Mouse (Mus musculus): Measurements from ENCODE around the gene Gm527. TPM values are rescaled to one million over a fixed set of nuclear protein-coding genes. Genes with fewer than 3 reads are reported as not detected.
A peak's percentile ranks its signal among the peaks of the same experiment; 100 is the strongest.

The Gm527 gene
- 2.7 and 3.4 TPM in 2 replicates for polyA plus RNA-seq (2016; fragmentation: Nextera tagmentation; extraction: Ambion mirVana)

GRCm38 (mm10) chr12:64917578-64918471 is at the start of gene Gm527:
Gene Gm527, plus strand, starts transcription at chr12:64917906.
- peak; percentile 100 for ATAC-seq (ENCODE audit: low FRiP score)
- H3K27me3 ChIP-seq, result peaks cover 6% of the 10 kb centered on the region; the same call in 1 of the 2 replicates
- under 1% methylated on average over 53 of the region's 93 CpGs for WGBS
- peak within 1 kb of the TSS; percentile 85 for H3K9ac ChIP-seq
- H3K27ac ChIP-seq, result peak within 1 kb of the TSS; percentile 78
- H3K4me2 ChIP-seq, result peak within 1 kb of the TSS; percentile 82
- no peaks in the 10 kb centered on the region for H3K9me3 ChIP-seq
- no peaks in the 10 kb centered on the region for H3K36me3 ChIP-seq (replicated peaks)
- no peaks in the 10 kb centered on the region; the same call in 1 of the 2 replicates for H3K4me1 ChIP-seq
- H3K4me3 ChIP-seq (replicated peaks), result peak within 1 kb of the TSS; percentile 84

DNA sequence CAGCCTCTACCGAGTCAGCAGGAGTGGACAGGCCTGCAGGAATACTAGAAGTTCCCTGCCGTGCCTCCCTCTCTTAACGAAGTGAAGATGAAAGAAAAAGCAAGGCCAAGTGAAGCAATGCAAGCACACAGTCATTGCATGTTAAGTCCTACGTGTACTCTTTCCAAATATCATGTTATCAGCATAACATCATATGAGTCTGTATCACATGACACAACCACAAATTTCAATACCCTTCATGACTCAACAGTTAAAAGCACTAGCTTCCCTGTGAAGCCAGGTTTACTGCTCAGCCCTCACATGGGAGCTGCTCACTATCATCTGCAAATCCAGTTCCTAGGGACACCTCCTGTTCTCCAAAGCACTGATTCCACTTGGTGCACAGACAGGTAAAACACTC is 46.6 kb upstream of the Gm527 start:
- no peaks in the 10 kb centered on the region for H3K4me1 ChIP-seq
- ATAC-seq (ENCODE audit: low FRiP score), result no peak
- no peaks in the 10 kb centered on the region for H3K27me3 ChIP-seq
- no peaks in the 10 kb centered on the region for H3K9me3 ChIP-seq
- no peak overlapping the region for H3K27ac ChIP-seq
- no peaks in the 10 kb centered on the region for H3K36me3 ChIP-seq (replicated peaks)
- no peak overlapping the region for H3K9ac ChIP-seq
- H3K4me2 ChIP-seq, result no peak overlapping the region
- no peak overlapping the region for H3K4me3 ChIP-seq (replicated peaks)
- whole genome bisulfite sequencing, result 53% methylated on average over 4 of the region's 4 CpGs

GRCm38 (mm10) chr12:64897060-64897730 is 20.5 kb upstream of the Gm527 start:
- H3K4me2 ChIP-seq, result no peak overlapping the region
- no peaks in the 10 kb centered on the region for H3K9me3 ChIP-seq
- no peaks in the 10 kb centered on the region for H3K36me3 ChIP-seq (replicated peaks)
- no peak for ATAC-seq (ENCODE audit: low FRiP score)
- H3K27ac ChIP-seq, result no peak overlapping the region
- H3K4me1 ChIP-seq, result no peaks in the 10 kb centered on the region
- no peak overlapping the region for H3K4me3 ChIP-seq (replicated peaks)
- H3K27me3 ChIP-seq, result no peaks in the 10 kb centered on the region
- 46% methylated on average over 4 of the region's 4 CpGs for WGBS
- H3K9ac ChIP-seq, result no peak overlapping the region

DNA sequence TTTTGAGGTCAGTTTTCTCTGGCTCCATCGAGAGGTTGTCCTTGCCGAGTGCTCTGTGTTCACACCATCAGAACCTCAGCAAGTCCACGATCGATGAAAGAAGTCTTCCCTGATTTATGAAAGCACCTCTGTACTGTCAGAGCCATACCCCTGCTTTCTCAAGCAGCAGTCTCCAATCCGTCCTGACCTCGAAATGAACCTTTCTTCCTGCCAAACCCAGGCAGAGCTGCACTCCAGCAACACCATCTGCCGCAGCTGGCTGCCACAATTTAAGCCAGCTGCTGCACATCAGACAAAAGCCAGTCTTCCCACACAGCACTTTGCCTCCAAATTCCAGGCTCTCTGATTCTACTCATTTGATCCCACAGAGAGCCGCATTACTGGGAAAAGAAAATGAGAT is 15.2 kb upstream of the Gm527 start:
- no peak overlapping the region for H3K4me2 ChIP-seq

DNA sequence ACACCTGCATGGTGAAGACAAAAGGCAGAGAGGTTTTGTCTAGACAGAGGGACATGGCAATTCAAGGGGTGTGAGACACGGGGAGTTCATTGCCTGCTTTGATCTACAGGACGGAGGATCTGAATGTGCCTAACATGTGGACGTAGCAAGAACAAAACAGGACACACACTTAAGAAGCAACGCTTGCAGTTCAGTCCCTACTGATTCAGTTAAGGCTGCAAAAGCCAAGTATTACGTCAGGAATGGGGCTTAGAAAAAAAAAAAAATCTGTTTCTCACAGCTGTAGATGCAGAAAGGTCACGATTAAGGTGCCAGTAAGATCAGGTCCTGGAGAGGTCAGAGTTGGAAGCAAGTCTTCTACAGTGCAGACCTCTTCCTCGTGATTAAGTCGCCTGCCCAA is 14.5 kb upstream of the Gm527 start:
- no peak for ATAC-seq (ENCODE audit: low FRiP score)

More for the DNA sequence above, 15.2 kb upstream of the Gm527 start:
- no peak overlapping the region for H3K4me3 ChIP-seq (replicated peaks)
- peaks cover 5% of the 10 kb centered on the region; the same call in 1 of the 2 replicates for H3K4me1 ChIP-seq
- H3K36me3 ChIP-seq (replicated peaks), result no peaks in the 10 kb centered on the region
- no peaks in the 10 kb centered on the region for H3K9me3 ChIP-seq
- H3K27ac ChIP-seq, result no peak overlapping the region
- no peak overlapping the region for H3K9ac ChIP-seq
- no peaks in the 10 kb centered on the region for H3K27me3 ChIP-seq
- 48% methylated on average over 8 of the region's 8 CpGs for WGBS
- ATAC-seq (ENCODE audit: low FRiP score), result no peak

GRCm38 (mm10) chr12:64912996-64913395 is 4.7 kb upstream of the Gm527 start:
- H3K27me3 ChIP-seq, result peaks cover 6% of the 10 kb centered on the region; the same call in 1 of the 2 replicates
- no peaks in the 10 kb centered on the region for H3K9me3 ChIP-seq
- 69% methylated on average over 6 of the region's 6 CpGs for WGBS
- no peak overlapping the region for H3K4me3 ChIP-seq (replicated peaks)
- ATAC-seq (ENCODE audit: low FRiP score), result no peak
- no peak overlapping the region for H3K4me2 ChIP-seq
- H3K27ac ChIP-seq, result no peak overlapping the region
- no peaks in the 10 kb centered on the region for H3K4me1 ChIP-seq
- H3K36me3 ChIP-seq (replicated peaks), result no peaks in the 10 kb centered on the region
- H3K9ac ChIP-seq, result no peak overlapping the region

More for the DNA sequence above, 14.5 kb upstream of the Gm527 start:
- Histone ChIP-seq H3K9me3 (no peaks in the 10 kb centered on the region), H3K27ac (no peak overlapping the region), H3K4me1 (peaks cover 5% of the 10 kb centered on the region; the same call in 1 of the 2 replicates), H3K9ac (no peak overlapping the region), H3K4me3 (replicated peaks) (no peak overlapping the region), H3K4me2 (no peak overlapping the region), H3K27me3 (no peaks in the 10 kb centered on the region), H3K36me3 (replicated peaks) (no peaks in the 10 kb centered on the region)
- 70% methylated on average over 8 of the region's 8 CpGs for WGBS

- no peak for ATAC-seq (ENCODE audit: low FRiP score)
- H3K27ac ChIP-seq, result no peak overlapping the region
- H3K36me3 ChIP-seq (replicated peaks), result no peaks in the 10 kb centered on the region
- no peak overlapping the region for H3K4me2 ChIP-seq
- peaks cover 6% of the 10 kb centered on the region; the same call in 1 of the 2 replicates for H3K27me3 ChIP-seq
- H3K9me3 ChIP-seq, result no peaks in the 10 kb centered on the region
- no peak overlapping the region for H3K9ac ChIP-seq
- H3K4me3 ChIP-seq (replicated peaks), result no peak overlapping the region
- H3K4me1 ChIP-seq, result no peaks in the 10 kb centered on the region; the same call in 1 of the 2 replicates
These were observed 971 bp upstream of the Gm527 start for GRCm38 (mm10) chr12:64916735-64917134.

DNA sequence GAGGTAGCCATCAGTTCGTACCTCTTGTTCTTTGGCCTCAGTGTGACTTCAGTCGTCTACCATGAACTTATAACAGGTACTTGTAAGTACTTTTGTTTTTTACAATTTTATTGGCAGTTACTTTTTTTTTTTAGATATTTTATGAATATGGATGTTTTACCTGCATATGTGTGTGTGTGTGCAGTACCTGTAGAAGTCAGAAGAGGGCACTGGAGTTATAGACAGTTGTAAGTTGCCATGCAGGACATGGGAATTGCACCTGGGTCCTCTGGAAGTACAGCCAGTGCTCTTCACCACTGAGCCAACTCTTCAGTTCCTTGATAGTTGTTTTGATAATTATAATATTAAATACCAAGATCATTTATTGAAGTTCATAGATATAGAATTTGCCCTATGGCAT is 19.8 kb downstream of the Gm527 start:
- 90% methylated on average over 2 of the region's 2 CpGs for WGBS
- 0 out of 2 replicates have a peak, but pooled peaks cover 2% of the 10 kb centered on the region for H3K36me3 ChIP-seq (replicated peaks)
- H3K27ac ChIP-seq, result no peak overlapping the region
- no peaks in the 10 kb centered on the region for H3K9me3 ChIP-seq
- ATAC-seq (ENCODE audit: low FRiP score), result no peak
- H3K9ac ChIP-seq, result no peak overlapping the region
- no peaks in the 10 kb centered on the region for H3K4me1 ChIP-seq
- H3K4me3 ChIP-seq (replicated peaks), result no peak overlapping the region
- no peak overlapping the region for H3K4me2 ChIP-seq
- no peaks in the 10 kb centered on the region for H3K27me3 ChIP-seq

- Histone ChIP-seq H3K4me3 (replicated peaks) (peak overlapping the region; percentile 90), H3K9me3 (no peaks in the 10 kb centered on the region), H3K9ac (peak overlapping the region; percentile 57), H3K27me3 (no peaks in the 10 kb centered on the region), H3K4me2 (peak overlapping the region; percentile 82), H3K4me1 (peaks cover 32% of the 10 kb centered on the region), H3K36me3 (replicated peaks) (no peaks in the 10 kb centered on the region), H3K27ac (no peak overlapping the region)
- 25% methylated on average over 4 of the region's 4 CpGs for WGBS
- ATAC-seq (ENCODE audit: low FRiP score), result no peak
These were observed 46.9 kb downstream of the Gm527 start for GRCm38 (mm10) chr12:64964560-64964959.

DNA sequence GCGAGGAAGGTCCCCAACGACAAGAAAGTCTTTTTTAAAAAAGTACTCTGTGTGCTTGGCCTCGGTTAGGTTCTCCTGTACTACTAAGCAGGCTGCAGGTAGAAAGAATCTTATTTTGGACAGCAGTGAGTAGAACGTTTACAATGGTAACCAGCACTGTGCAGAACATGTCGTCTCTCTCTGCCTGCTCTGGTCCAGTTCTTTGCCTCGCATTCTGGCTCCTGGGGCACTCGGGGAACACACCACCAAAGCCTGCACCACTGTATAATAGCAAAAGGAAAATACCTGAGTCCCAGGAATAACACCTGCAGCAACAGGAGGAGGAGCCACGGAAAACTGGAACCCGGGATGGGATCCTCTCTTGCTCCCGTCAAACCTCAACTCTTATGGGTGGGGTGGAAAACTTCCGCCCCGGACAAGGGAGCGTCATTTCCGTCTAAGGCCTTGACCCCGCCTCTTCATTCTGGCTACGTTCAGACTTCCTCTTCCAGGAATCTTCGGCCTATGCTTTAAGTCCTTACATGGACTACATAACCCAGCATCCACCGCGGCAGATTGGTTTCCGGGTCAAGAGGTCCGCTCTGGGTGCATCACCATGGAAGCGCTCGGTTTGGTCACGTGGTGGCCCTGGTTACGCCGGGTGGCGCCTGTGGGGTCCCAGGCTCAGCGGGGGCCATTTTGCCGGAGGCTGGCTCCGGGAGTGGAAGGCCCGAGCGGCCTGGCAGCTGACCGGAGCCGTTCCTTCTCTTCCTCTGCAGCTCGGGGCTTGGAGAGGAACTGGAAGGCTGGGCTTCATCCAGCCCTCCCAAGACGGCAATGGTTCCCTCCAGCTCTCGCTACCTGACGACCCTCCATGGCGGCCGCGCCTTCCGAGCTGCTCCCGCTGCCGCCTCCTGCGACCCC is 47.7 kb downstream of the Gm527 start, which contains the start of the genes Klhl28 and Togaram1:
TSS of gene Klhl28 (minus strand) at position 411 of the 903 bp plus-strand sequence.
TSS of gene Togaram1 (plus strand) at position 681 of the 903 bp plus-strand sequence.
- WGBS, result under 1% methylated on average over 45 of the region's 45 CpGs
- Histone ChIP-seq H3K4me2 (peak within 1 kb of the TSS; percentile 96), H3K36me3 (replicated peaks) (no peaks in the 10 kb centered on the region), H3K9me3 (no peaks in the 10 kb centered on the region), H3K9ac (peak within 1 kb of the TSS; percentile 79), H3K27me3 (no peaks in the 10 kb centered on the region), H3K4me3 (replicated peaks) (peak within 1 kb of the TSS; percentile 90), H3K27ac (peak within 1 kb of the TSS; percentile 90), H3K4me1 (peaks cover 37% of the 10 kb centered on the region)
- ATAC-seq (ENCODE audit: low FRiP score), result peak; percentile 99

GRCm38 (mm10) chr12:64966101-64966631 is 48.5 kb downstream of the Gm527 start:
- Histone ChIP-seq H3K36me3 (replicated peaks) (no peaks in the 10 kb centered on the region), H3K9me3 (no peaks in the 10 kb centered on the region), H3K27me3 (no peaks in the 10 kb centered on the region), H3K4me3 (replicated peaks) (peak overlapping the region; percentile 90), H3K27ac (peak overlapping the region; percentile 90), H3K4me2 (peak overlapping the region; percentile 96), H3K9ac (peak overlapping the region; percentile 79), H3K4me1 (peaks cover 45% of the 10 kb centered on the region)
- ATAC-seq (ENCODE audit: low FRiP score), result no peak; the same call in 1 of the 2 replicates
- WGBS, result 0% methylated on average over 44 of the region's 44 CpGs
